10 mouse cellular contexts compared by ENCODE assay signal in the genomic region with DNA sequence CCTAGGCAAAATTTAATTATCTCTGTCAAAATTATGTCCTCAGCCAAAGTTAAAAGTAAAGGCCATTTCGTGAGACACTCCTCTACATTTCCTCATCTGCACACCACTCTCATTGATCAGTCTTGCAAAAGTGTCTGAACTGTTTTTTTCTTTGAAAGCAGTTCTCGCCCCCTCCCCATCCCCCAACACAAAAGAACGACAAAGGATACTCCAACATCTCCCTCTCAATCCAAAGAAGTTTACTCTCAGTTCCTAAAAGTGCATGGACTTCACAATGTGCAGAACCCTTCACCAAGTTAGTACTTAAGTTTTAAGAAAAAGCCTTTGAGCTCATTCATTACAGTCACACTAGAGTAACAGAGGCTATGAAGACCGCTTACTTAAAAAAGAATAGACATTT. TPM values are rescaled to one million over a fixed set of nuclear protein-coding genes. Genes with fewer than 3 reads are reported as not detected.
A peak's percentile ranks its signal among the peaks of the same experiment; 100 is the strongest.
DNase-seq lines count a peak whose midpoint lies in the region; ATAC-seq lines count a peak whose summit lies in the region.
"Had no signal": no experiment of that assay in that cellular context is flagged by ENCODE, and none has a peak within 500 bp of the region (broad histone marks: within the 10 kb centered on the region; RNA-seq: fewer than 3 reads in every experiment).

No protein-coding gene starts in this region.

- no peak for DNase-seq in heart, postnatal 14 days
- DNase-seq in embryonic facial prominence, embryonic 10.5 days (ENCODE audit: low spot score) = peak; percentile 15
- DNase-seq in spleen, postnatal 14 days (ENCODE audit: low spot score in 2 of 2) = no peak
- no peak for DNase-seq in gastrocnemius, postnatal 10 days
- no peak for DNase-seq in thymus, postnatal 25 days
- DNase-seq: thymus, postnatal 36 days had no signal

- no peaks in the 10 kb centered on the region for H3K36me3 ChIP-seq in heart, embryonic 14.5 days (ENCODE audit: control insufficient read depth, insufficient read depth, low read length)
- H3K36me3 ChIP-seq in embryonic facial prominence, embryonic 10.5 days (replicated peaks) = no peaks in the 10 kb centered on the region
- H3K36me3 ChIP-seq in hindbrain, embryonic 16.5 days (ENCODE audit: control insufficient read depth, insufficient read depth, low read length) = no peaks in the 10 kb centered on the region
- no peaks in the 10 kb centered on the region for H3K36me3 ChIP-seq in midbrain, embryonic 15.5 days (replicated peaks)

- no peak overlapping the region for H3K9ac ChIP-seq in heart, embryonic 14.5 days (ENCODE audit: low read length)
- peak overlapping the region; percentile 45 for H3K9ac ChIP-seq in hindbrain, embryonic 16.5 days (ENCODE audit: low read depth, low read length)
- peak overlapping the region; percentile 58; the same call in 1 of the 2 replicates for H3K9ac ChIP-seq in midbrain, embryonic 15.5 days

- H3K4me2 ChIP-seq in heart, embryonic 14.5 days (ENCODE audit: low read length) = peak overlapping the region; percentile 77
- peak overlapping the region; percentile 86 for H3K4me2 ChIP-seq in hindbrain, embryonic 16.5 days (ENCODE audit: low read length)
- H3K4me2 ChIP-seq in midbrain, embryonic 15.5 days = peak overlapping the region; percentile 93

- no peak overlapping the region for H3K4me3 ChIP-seq in heart, embryonic 14.5 days (ENCODE audit: control insufficient read depth in 1 of 2, insufficient read depth in 1 of 2, low read depth in 1 of 2, low read length in 2 of 2)
- peak overlapping the region; percentile 62 for H3K4me3 ChIP-seq in embryonic facial prominence, embryonic 10.5 days
- H3K4me3 ChIP-seq in hindbrain, embryonic 16.5 days (ENCODE audit: low read length) = peak overlapping the region; percentile 56
- peak overlapping the region; percentile 55 for H3K4me3 ChIP-seq in midbrain, embryonic 15.5 days

- 59% methylated on average over 4 of the region's 4 CpGs for WGBS in heart, embryonic 14.5 days
- 37% methylated on average over 4 of the region's 4 CpGs for WGBS in embryonic facial prominence, embryonic 10.5 days
- 11% methylated on average over 4 of the region's 4 CpGs for WGBS in hindbrain, embryonic 16.5 days
- 9% methylated on average over 4 of the region's 4 CpGs for WGBS in midbrain, embryonic 15.5 days

- intact Hi-C loops in heart, postnatal 14 days (cut with DNase I) = no loop called here

- H3K9me3 ChIP-seq in heart, embryonic 14.5 days (ENCODE audit: control insufficient read depth, low read length) = no peaks in the 10 kb centered on the region
- no peaks in the 10 kb centered on the region for H3K9me3 ChIP-seq in embryonic facial prominence, embryonic 10.5 days
- no peaks in the 10 kb centered on the region for H3K9me3 ChIP-seq in hindbrain, embryonic 16.5 days (ENCODE audit: control insufficient read depth, low read length)
- no peaks in the 10 kb centered on the region for H3K9me3 ChIP-seq in midbrain, embryonic 15.5 days

- no peak for ATAC-seq in heart, embryonic 14.5 days (ENCODE audit: insufficient number of reproducible peaks, insufficient read depth, low FRiP score, low read depth)
- ATAC-seq in hindbrain, embryonic 16.5 days = no peak
- ATAC-seq in midbrain, embryonic 15.5 days (replicated peaks) = no peak

- H3K4me1 ChIP-seq in heart, embryonic 14.5 days (ENCODE audit: control insufficient read depth in 2 of 2, insufficient read depth in 2 of 2, low read length in 2 of 2) = no peaks in the 10 kb centered on the region
- peaks cover 25% of the 10 kb centered on the region for H3K4me1 ChIP-seq in embryonic facial prominence, embryonic 10.5 days
- H3K4me1 ChIP-seq in hindbrain, embryonic 16.5 days (ENCODE audit: control insufficient read depth, insufficient read depth, low read depth, low read length) = peaks cover 8% of the 10 kb centered on the region
- H3K4me1 ChIP-seq in midbrain, embryonic 15.5 days = peaks cover 19% of the 10 kb centered on the region

- no peak overlapping the region for H3K27ac ChIP-seq in heart, embryonic 14.5 days (replicated peaks in 1 of 2; ENCODE audit: control insufficient read depth in 1 of 2, insufficient read depth in 1 of 2, low read depth in 2 of 2, low read length in 2 of 2)
- peak overlapping the region; percentile 87 for H3K27ac ChIP-seq in embryonic facial prominence, embryonic 10.5 days (replicated peaks)
- H3K27ac ChIP-seq in hindbrain, embryonic 16.5 days (ENCODE audit: low read depth, low read length) = no peak overlapping the region
- H3K27ac ChIP-seq in midbrain, embryonic 15.5 days = no peak overlapping the region

- H3K27me3 ChIP-seq in heart, embryonic 14.5 days (ENCODE audit: control insufficient read depth, insufficient read depth, low read length) = no peaks in the 10 kb centered on the region
- no peaks in the 10 kb centered on the region for H3K27me3 ChIP-seq in embryonic facial prominence, embryonic 10.5 days (replicated peaks; ENCODE audit: low read depth, poor library complexity, severe bottlenecking)
- no peaks in the 10 kb centered on the region for H3K27me3 ChIP-seq in hindbrain, embryonic 16.5 days (replicated peaks; ENCODE audit: control insufficient read depth, insufficient read depth, low read length)
- H3K27me3 ChIP-seq in midbrain, embryonic 15.5 days (replicated peaks) = no peaks in the 10 kb centered on the region

RNA-seq across cellular contexts. Expression of gene Abcd2, which starts 1.6 kb away (rescaled TPM):
- 0.85 and 0.92 TPM in 2 replicates for polyA plus RNA-seq in heart, embryonic 14.5 days (2014; fragmentation: Nextera tagmentation; extraction: Ambion mirVana)
- 1 to 10 TPM; 5.5 to 6.1 TPM for total RNA-seq in heart, postnatal 14 days (2021)
- 9.7 and 10.5 TPM in 2 replicates for polyA plus RNA-seq in embryonic facial prominence, embryonic 10.5 days (2016; fragmentation: Nextera tagmentation; extraction: Ambion mirVana)
- 8.0 and 8.4 TPM in 2 replicates for polyA plus RNA-seq in hindbrain, embryonic 16.5 days (2015; fragmentation: Nextera tagmentation; extraction: Ambion mirVana)
- polyA plus RNA-seq in midbrain, embryonic 15.5 days (2015; fragmentation: Nextera tagmentation; extraction: Ambion mirVana) = 8.2 and 9.9 TPM in 2 replicates
- 10 to 100 TPM; 14.2 to 16.7 TPM for total RNA-seq in gastrocnemius, postnatal 10 days (2021)

RNA-seq across cellular contexts. Expression of gene CN725425, which starts 9.3 kb away (rescaled TPM):
- not detected in 2 replicates for polyA plus RNA-seq in heart, embryonic 14.5 days (2014; fragmentation: Nextera tagmentation; extraction: Ambion mirVana)
- under 1 TPM; 0.20 to 0.29 TPM for total RNA-seq in heart, postnatal 14 days (2021)
- polyA plus RNA-seq in embryonic facial prominence, embryonic 10.5 days (2016; fragmentation: Nextera tagmentation; extraction: Ambion mirVana) = not detected in 2 replicates
- polyA plus RNA-seq in hindbrain, embryonic 16.5 days (2015; fragmentation: Nextera tagmentation; extraction: Ambion mirVana) = not detected in 2 replicates
- not detected in 2 replicates for polyA plus RNA-seq in midbrain, embryonic 15.5 days (2015; fragmentation: Nextera tagmentation; extraction: Ambion mirVana)
- total RNA-seq in gastrocnemius, postnatal 10 days (2021) = under 1 TPM in 1 of 2 experiments, not detected in 1; 0.12 TPM
- total RNA-seq: common myeloid progenitor, adult 5-6 weeks had no signal

Comparison
In these comparisons a context has a peak if more than half of its experiments do, and no peak if none do; other contexts are left out.
1. H3K4me3 ChIP-seq: peak in embryonic facial prominence, embryonic 10.5 days (single experiment), hindbrain, embryonic 16.5 days (single experiment) and midbrain, embryonic 15.5 days (single experiment); none in heart, embryonic 14.5 days (0 of 2).
2. Peak in every context shown above with its lines, with median percentiles within 50 percentile points of each other: H3K4me2 ChIP-seq.